Mouse (Mus musculus) midbrain, embryonic 15.5 days (tissue): Measurements from ENCODE around the gene Cnga4. TPM values are rescaled to one million over a fixed set of nuclear protein-coding genes. Genes with fewer than 3 reads are reported as not detected.
"Not testable (repeated sequence)": the region's sequence is repeated elsewhere in the genome, so short reads cannot be mapped to it uniquely, and the experiment has no call there.

ENCODE experiments used
- ATAC-seq: fragments of 200-750 bp; cut with Nextera tagmentation; replicated peaks from 2 replicates; pipeline ENCODE4 v1.8.0; 2017; ENCODE audit warnings: moderate TSS enrichment
- H3K27ac ChIP-seq: fragments of 300-500 bp; sonication (generic); 2 replicates; pipeline ENCODE4 v1.5.1; 2015; ENCODE audit warnings: mild to moderate bottlenecking, inconsistent platforms
- H3K27me3 ChIP-seq: fragments of 300-500 bp; sonication (generic); replicated peaks from 2 replicates; pipeline ENCODE4 v1.6.1; 2015; ENCODE audit warnings: inconsistent platforms
- H3K36me3 ChIP-seq: fragments of 300-500 bp; sonication (generic); replicated peaks from 2 replicates; pipeline ENCODE4 v1.6.1; 2015; ENCODE audit warnings: inconsistent platforms
- H3K4me1 ChIP-seq: fragments of 300-500 bp; sonication (generic); 2 replicates; pipeline ENCODE4 v1.6.1; 2015; ENCODE audit warnings: inconsistent platforms
- H3K4me2 ChIP-seq: fragments of 300-500 bp; sonication (generic); 2 replicates; pipeline ENCODE4 v1.6.1; 2015; ENCODE audit warnings: inconsistent platforms, mild to moderate bottlenecking, moderate library complexity
- H3K4me3 ChIP-seq: fragments of 300-500 bp; sonication (generic); 2 replicates; pipeline ENCODE4 v1.5.1; 2015; ENCODE audit warnings: mild to moderate bottlenecking, inconsistent platforms
- H3K9ac ChIP-seq: fragments of 300-500 bp; sonication (generic); 2 replicates; pipeline ENCODE4 v1.6.1; 2015; ENCODE audit warnings: mild to moderate bottlenecking, inconsistent platforms
- H3K9me3 ChIP-seq: fragments of 300-500 bp; sonication (generic); 2 replicates; pipeline ENCODE4 v1.6.1; 2016; ENCODE audit warnings: inconsistent platforms
- WGBS: fragments of 180-500 bp; shearing (Covaris S2); methylation state at CpG from one replicate; pipeline ENCODE4 v1.1.7; 2015; ENCODE audit warnings: mixed read lengths; 5-methylcytosine and 5-hydroxymethylcytosine counted together
- polyA plus RNA-seq: library from polyadenylated mRNA; unstranded; fragments of >200 nt; fragmentation: Nextera tagmentation; extraction: Ambion mirVana; gene quantifications from 2 replicates; pipeline ENCODE4 v1.2.1, GENCODE M21; 2015

The Cnga4 gene
- polyA plus RNA-seq, 1 experiment from 2014 or later, result 0.10 TPM

DNA sequence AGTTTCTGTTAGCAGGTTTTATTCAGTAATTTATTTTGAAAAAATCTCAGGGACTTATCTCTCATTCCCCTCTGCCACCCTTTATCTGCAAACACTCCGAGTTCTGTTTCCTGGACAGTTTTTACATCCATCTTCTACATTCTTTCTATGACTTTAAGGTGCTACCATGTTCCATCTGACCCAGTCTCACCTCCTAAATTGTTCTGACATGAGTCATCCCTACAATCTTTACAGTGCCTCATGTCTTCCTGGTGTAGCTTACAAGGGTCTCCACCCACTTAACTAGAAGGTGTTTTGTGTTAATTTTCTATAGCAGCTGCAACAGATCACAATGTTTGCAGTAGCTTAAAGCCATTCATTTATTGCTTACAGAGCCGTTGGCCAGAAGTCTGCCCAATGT is 16.5 kb downstream of the Cnga4 start:
- ATAC-seq, result no peak
- no peak overlapping the region for H3K27ac ChIP-seq
- no peak overlapping the region for H3K4me3 ChIP-seq
- no peak overlapping the region for H3K4me2 ChIP-seq
- no peaks in the 10 kb centered on the region for H3K27me3 ChIP-seq
- H3K9me3 ChIP-seq, result no peaks in the 10 kb centered on the region
- peaks cover 8% of the 10 kb centered on the region; the same call in 1 of the 2 replicates for H3K4me1 ChIP-seq
- no peak overlapping the region for H3K9ac ChIP-seq
- no peaks in the 10 kb centered on the region for H3K36me3 ChIP-seq
- WGBS, result 68% methylated on average over 2 of the region's 2 CpGs

DNA sequence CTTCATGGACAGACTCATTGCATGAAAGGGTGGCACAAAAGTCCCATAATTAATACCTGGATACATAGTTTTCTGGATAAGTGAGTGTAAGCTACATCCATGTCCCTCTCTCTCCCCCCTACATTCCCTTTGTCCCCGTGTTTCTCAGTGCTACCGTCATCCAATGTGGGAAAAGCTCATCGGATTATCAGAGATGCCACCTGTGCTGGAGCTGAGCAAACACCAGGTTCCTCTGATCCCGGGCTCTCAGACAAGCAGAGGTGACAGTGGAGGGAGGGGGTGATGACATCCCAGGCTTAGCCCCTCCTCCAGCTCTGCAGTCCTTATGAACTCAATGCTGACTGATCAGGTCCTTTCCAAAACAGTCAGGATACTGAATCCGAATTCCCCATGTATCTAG is 20.0 kb downstream of the Cnga4 start:
- no peak for ATAC-seq
- H3K36me3 ChIP-seq, result no peaks in the 10 kb centered on the region
- no peak overlapping the region for H3K4me2 ChIP-seq
- no peak overlapping the region for H3K27ac ChIP-seq
- 35% methylated on average over 5 of the region's 5 CpGs for WGBS
- no peaks in the 10 kb centered on the region for H3K9me3 ChIP-seq
- no peak overlapping the region for H3K4me3 ChIP-seq
- peaks cover 6% of the 10 kb centered on the region for H3K27me3 ChIP-seq
- H3K4me1 ChIP-seq, result peaks cover 16% of the 10 kb centered on the region; the same call in 1 of the 2 replicates
- no peak overlapping the region for H3K9ac ChIP-seq

GRCm38 (mm10) chr7:105425424-105426043 is 21.2 kb downstream of the Cnga4 start, which contains the start of gene Cckbr:
Gene Cckbr, plus strand, starts transcription at chr7:105425731.
- Histone ChIP-seq H3K27me3 (peaks cover 6% of the 10 kb centered on the region), H3K36me3 (no peaks in the 10 kb centered on the region), H3K9me3 (no peaks in the 10 kb centered on the region), H3K4me1 (peaks cover 16% of the 10 kb centered on the region; the same call in 1 of the 2 replicates), H3K4me2 (peak within 1 kb of the TSS; percentile 86), H3K27ac (peak within 1 kb of the TSS; percentile 2; the same call in 1 of the 2 replicates), H3K4me3 (peak within 1 kb of the TSS; percentile 59), H3K9ac (peak within 1 kb of the TSS; percentile 50)
- under 1% methylated on average over 31 of the region's 31 CpGs for WGBS
- ATAC-seq, result peak; percentile 89

- ATAC-seq, result peak; percentile 71
- peak overlapping the region; percentile 50 for H3K9ac ChIP-seq
- H3K4me3 ChIP-seq, result peak overlapping the region; percentile 59
- no peaks in the 10 kb centered on the region for H3K9me3 ChIP-seq
- H3K4me2 ChIP-seq, result peak overlapping the region; percentile 86
- no peaks in the 10 kb centered on the region for H3K36me3 ChIP-seq
- H3K27me3 ChIP-seq, result peaks cover 6% of the 10 kb centered on the region
- WGBS, result under 1% methylated on average over 11 of the region's 11 CpGs
- no peak overlapping the region for H3K27ac ChIP-seq
- peaks cover 16% of the 10 kb centered on the region; the same call in 1 of the 2 replicates for H3K4me1 ChIP-seq
Measured at GRCm38 (mm10) chr7:105426051-105426450, 21.7 kb downstream of the Cnga4 start.

DNA sequence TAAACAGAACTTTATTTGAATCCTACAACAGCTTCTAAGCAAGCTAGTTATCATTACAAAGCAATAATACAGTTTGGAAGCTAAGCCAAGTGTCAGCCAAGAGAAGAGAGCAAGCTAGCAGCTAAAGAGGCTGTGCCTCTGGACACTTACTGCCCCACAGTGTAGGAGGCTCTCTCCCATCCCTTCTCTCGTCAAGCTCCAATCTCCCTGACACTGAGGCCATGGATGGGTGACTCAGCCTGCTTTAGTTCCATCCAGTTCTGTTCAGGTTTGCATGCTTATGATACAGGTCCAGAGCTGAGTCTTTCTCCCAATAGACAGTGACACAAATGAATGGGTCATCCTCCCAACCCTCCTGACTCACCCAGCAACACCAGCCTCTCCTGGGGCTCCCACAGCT is 27.7 kb downstream of the Cnga4 start:
- ATAC-seq, result no peak
- H3K9ac ChIP-seq, result no peak overlapping the region
- WGBS, result 81% methylated on average over 1 of the region's 1 CpGs
- H3K9me3 ChIP-seq, result no peaks in the 10 kb centered on the region
- H3K4me2 ChIP-seq, result no peak overlapping the region
- no peaks in the 10 kb centered on the region for H3K27me3 ChIP-seq
- H3K4me3 ChIP-seq, result no peak overlapping the region
- H3K27ac ChIP-seq, result no peak overlapping the region
- H3K4me1 ChIP-seq, result no peaks in the 10 kb centered on the region
- H3K36me3 ChIP-seq, result no peaks in the 10 kb centered on the region

DNA sequence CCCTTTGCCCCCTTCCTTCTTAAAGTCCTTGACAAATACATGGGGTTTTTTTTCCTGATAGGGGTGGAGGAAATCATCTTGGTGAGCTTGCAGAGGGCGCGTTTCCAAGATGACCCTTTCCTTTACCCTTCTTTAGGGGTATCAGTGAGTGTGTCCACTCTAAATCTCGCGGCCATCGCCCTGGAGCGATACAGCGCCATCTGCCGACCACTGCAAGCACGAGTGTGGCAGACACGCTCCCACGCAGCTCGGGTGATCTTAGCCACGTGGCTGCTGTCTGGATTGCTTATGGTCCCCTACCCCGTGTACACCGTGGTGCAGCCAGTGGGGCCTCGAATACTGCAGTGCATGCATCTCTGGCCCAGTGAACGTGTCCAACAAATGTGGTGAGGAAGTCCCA is 29.5 kb downstream of the Cnga4 start:
- Histone ChIP-seq H3K4me3 (no peak overlapping the region), H3K9me3 (no peaks in the 10 kb centered on the region), H3K4me2 (no peak overlapping the region), H3K4me1 (no peaks in the 10 kb centered on the region), H3K27me3 (no peaks in the 10 kb centered on the region), H3K27ac (no peak overlapping the region), H3K9ac (no peak overlapping the region), H3K36me3 (no peaks in the 10 kb centered on the region)
- ATAC-seq, result no peak
- WGBS, result 87% methylated on average over 17 of the region's 17 CpGs

GRCm38 (mm10) chr7:105434798-105435197 is 30.4 kb downstream of the Cnga4 start:
- ATAC-seq, result no peak
- WGBS, result 86% methylated on average over 22 of the region's 22 CpGs

GRCm38 (mm10) chr7:105437979-105438772 is 33.8 kb downstream of the Cnga4 start:
- no peak for ATAC-seq
- Histone ChIP-seq H3K4me1 (no peaks in the 10 kb centered on the region), H3K4me2 (no peak overlapping the region), H3K9ac (no peak overlapping the region), H3K9me3 (no peaks in the 10 kb centered on the region), H3K4me3 (no peak overlapping the region), H3K36me3 (no peaks in the 10 kb centered on the region), H3K27me3 (no peaks in the 10 kb centered on the region), H3K27ac (no peak overlapping the region)
- 85% methylated on average over 7 of the region's 7 CpGs for WGBS

More at GRCm38 (mm10) chr7:105434798-105435197, 30.4 kb downstream of the Cnga4 start:
- Histone ChIP-seq H3K9me3 (no peaks in the 10 kb centered on the region), H3K4me3 (no peak overlapping the region), H3K27ac (no peak overlapping the region), H3K27me3 (no peaks in the 10 kb centered on the region), H3K9ac (no peak overlapping the region), H3K36me3 (no peaks in the 10 kb centered on the region), H3K4me1 (no peaks in the 10 kb centered on the region), H3K4me2 (no peak overlapping the region)

DNA sequence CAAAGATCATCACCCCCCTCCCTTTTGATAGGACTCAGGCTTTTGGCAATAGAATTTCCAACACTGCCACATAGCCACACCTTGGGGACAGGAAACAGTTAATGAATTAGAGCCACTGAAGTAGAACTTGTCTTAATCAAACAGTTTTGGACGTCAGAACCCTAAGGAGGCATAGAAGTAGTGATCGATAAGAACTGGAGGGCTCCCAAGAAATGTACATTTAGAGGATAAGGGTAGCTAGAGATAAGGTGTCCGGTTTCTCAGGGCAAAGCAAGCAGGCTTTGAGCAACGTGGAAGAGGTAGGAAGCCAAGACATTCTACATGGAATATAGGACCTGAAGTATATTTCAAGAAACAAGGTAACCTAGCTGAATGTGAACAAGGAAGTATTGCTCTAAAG is 37.1 kb downstream of the Cnga4 start:
- 69% methylated on average over 4 of the region's 4 CpGs for WGBS
- Histone ChIP-seq H3K9ac (no peak overlapping the region), H3K27ac (no peak overlapping the region), H3K27me3 (no peaks in the 10 kb centered on the region), H3K4me3 (no peak overlapping the region), H3K9me3 (no peaks in the 10 kb centered on the region), H3K4me2 (no peak overlapping the region), H3K4me1 (no peaks in the 10 kb centered on the region), H3K36me3 (no peaks in the 10 kb centered on the region)
- ATAC-seq, result no peak

GRCm38 (mm10) chr7:105445076-105445475 is 40.7 kb downstream of the Cnga4 start:
- WGBS, result 79% methylated on average over 3 of the region's 3 CpGs
- no peak for ATAC-seq
- Histone ChIP-seq H3K4me1 (no peaks in the 10 kb centered on the region), H3K9me3 (no peaks in the 10 kb centered on the region), H3K27me3 (no peaks in the 10 kb centered on the region), H3K27ac (no peak overlapping the region), H3K4me3 (no peak overlapping the region), H3K36me3 (no peaks in the 10 kb centered on the region), H3K4me2 (no peak overlapping the region), H3K9ac (no peak overlapping the region)

- not testable (repeated sequence) for H3K27ac ChIP-seq, H3K4me1 ChIP-seq, H3K9me3 ChIP-seq, H3K4me2 ChIP-seq, H3K4me3 ChIP-seq, H3K9ac ChIP-seq, H3K27me3 ChIP-seq, H3K36me3 ChIP-seq, ATAC-seq
- 87% methylated on average over 4 of the region's 4 CpGs for WGBS
Measured at GRCm38 (mm10) chr7:105453345-105453744, 49.0 kb downstream of the Cnga4 start.
